Mouse (Mus musculus) heart, embryonic 15.5 days (tissue): ENCODE data around the gene 1810049J17Rik. TPM values are rescaled to one million over a fixed set of nuclear protein-coding genes. Genes with fewer than 3 reads are reported as not detected.

Experiments
- ATAC-seq: fragments of 200-750 bp; cut with Nextera tagmentation; replicated peaks from 2 replicates; pipeline ENCODE4 v1.8.0; 2017; ENCODE audit warnings: low read depth, moderate TSS enrichment; ENCODE audit not compliant: insufficient number of reproducible peaks, insufficient read depth, low FRiP score
- H3K27ac ChIP-seq: fragments of 300-500 bp; sonication (generic); 2 replicates; pipeline ENCODE4 v1.5.1; 2015; ENCODE audit warnings: mild to moderate bottlenecking, inconsistent platforms
- H3K27me3 ChIP-seq: fragments of 300-500 bp; sonication (generic); 2 replicates; pipeline ENCODE4 v1.6.1; 2015; ENCODE audit warnings: inconsistent platforms
- H3K36me3 ChIP-seq: fragments of 300-500 bp; sonication (generic); 2 replicates; pipeline ENCODE4 v1.6.1; 2015; ENCODE audit warnings: mild to moderate bottlenecking, inconsistent platforms
- H3K4me1 ChIP-seq: fragments of 300-500 bp; sonication (generic); replicated peaks from 2 replicates; pipeline ENCODE4 v1.6.1; 2015; ENCODE audit warnings: inconsistent platforms
- H3K4me2 ChIP-seq: fragments of 300-500 bp; sonication (generic); 2 replicates; pipeline ENCODE4 v1.6.1; 2015; ENCODE audit warnings: inconsistent platforms, mild to moderate bottlenecking, moderate library complexity
- H3K4me3 ChIP-seq: fragments of 300-500 bp; sonication (generic); 2 replicates; pipeline ENCODE4 v1.5.1; 2015; ENCODE audit warnings: mild to moderate bottlenecking, inconsistent platforms
- H3K9ac ChIP-seq: fragments of 300-500 bp; sonication (generic); 2 replicates; pipeline ENCODE4 v1.6.1; 2015; ENCODE audit warnings: mild to moderate bottlenecking, inconsistent platforms
- H3K9me3 ChIP-seq: fragments of 300-500 bp; sonication (generic); replicated peaks from 2 replicates; pipeline ENCODE4 v1.6.1; 2016; ENCODE audit warnings: inconsistent platforms
- WGBS: fragments of 180-500 bp; shearing (Covaris S2); methylation state at CpG from one replicate; pipeline ENCODE4 v1.1.7; 2015; ENCODE audit warnings: mixed read lengths; 5-methylcytosine and 5-hydroxymethylcytosine counted together
- polyA plus RNA-seq: library from polyadenylated mRNA; unstranded; fragments of >200 nt; fragmentation: Nextera tagmentation; extraction: Ambion mirVana; gene quantifications from 2 replicates; pipeline ENCODE4 v1.2.1, GENCODE M21; 2015

Gene 1810049J17Rik
- polyA plus RNA-seq, 1 experiment from 2014 or later: not detected

- no peak overlapping the region for H3K27ac ChIP-seq
- H3K4me3 ChIP-seq: no peak overlapping the region
- no peak overlapping the region for H3K9ac ChIP-seq
- no peaks in the 10 kb centered on the region for H3K9me3 ChIP-seq
- H3K36me3 ChIP-seq: peaks cover 6% of the 10 kb centered on the region; the same call in 1 of the 2 replicates
- H3K4me2 ChIP-seq: no peak overlapping the region
- WGBS: 86% methylated on average over 6 of the region's 6 CpGs
- peaks cover 10% of the 10 kb centered on the region for H3K4me1 ChIP-seq
- H3K27me3 ChIP-seq: no peaks in the 10 kb centered on the region
- ATAC-seq: no peak
Observed at GRCm38 (mm10) chr15:12362701-12363040, 41.0 kb upstream of the 1810049J17Rik start.

- ATAC-seq: no peak
- no peak overlapping the region for H3K27ac ChIP-seq
- no peak overlapping the region for H3K4me2 ChIP-seq
- H3K9ac ChIP-seq: no peak overlapping the region
- 87% methylated on average over 14 of the region's 14 CpGs for WGBS
- H3K4me1 ChIP-seq: peaks cover 7% of the 10 kb centered on the region
- no peaks in the 10 kb centered on the region for H3K9me3 ChIP-seq
- H3K4me3 ChIP-seq: no peak overlapping the region
- H3K27me3 ChIP-seq: no peaks in the 10 kb centered on the region
- peaks cover 9% of the 10 kb centered on the region; the same call in 1 of the 2 replicates for H3K36me3 ChIP-seq
Observed at GRCm38 (mm10) chr15:12362001-12362700, 40.5 kb upstream of the 1810049J17Rik start.

DNA sequence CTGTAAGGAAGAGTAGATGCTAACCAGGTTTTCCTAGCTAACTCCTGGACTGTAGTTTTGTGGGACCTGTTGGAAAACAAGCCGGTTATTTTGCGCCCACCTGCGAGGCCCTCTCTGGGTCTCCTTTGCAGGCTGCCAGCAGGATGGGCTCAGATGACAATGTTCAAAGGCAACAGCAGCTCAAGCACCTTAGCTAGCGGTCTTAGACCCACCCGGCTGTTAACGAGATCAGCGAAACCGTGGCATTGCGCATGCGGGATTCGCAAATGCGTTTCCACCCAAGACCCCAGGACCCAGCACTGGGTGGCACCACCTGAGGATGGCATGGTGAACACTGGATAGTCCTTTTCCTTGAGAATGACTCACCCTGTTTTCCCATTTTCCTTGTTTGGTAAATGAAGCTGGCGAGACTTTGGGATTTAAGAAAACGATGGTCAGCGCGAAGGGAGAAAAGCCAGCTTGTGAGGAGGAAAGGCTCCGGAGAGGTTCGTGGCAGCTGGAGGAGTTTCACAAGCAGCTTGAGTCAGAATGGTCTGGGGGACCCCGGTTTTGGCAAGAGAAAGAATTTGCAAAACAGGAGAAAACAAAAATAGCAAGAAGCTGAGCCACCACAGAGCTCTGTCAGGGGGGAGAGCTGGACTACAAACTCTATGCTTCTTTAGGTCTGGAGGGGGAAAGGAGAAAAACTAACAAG lies 39.0 kb upstream of the 1810049J17Rik start:
- Histone ChIP-seq H3K4me1 (no peaks in the 10 kb centered on the region), H3K4me2 (no peak overlapping the region), H3K27me3 (no peaks in the 10 kb centered on the region), H3K27ac (no peak overlapping the region), H3K4me3 (no peak overlapping the region), H3K9ac (no peak overlapping the region), H3K9me3 (no peaks in the 10 kb centered on the region), H3K36me3 (peaks cover 12% of the 10 kb centered on the region; the same call in 1 of the 2 replicates)
- no peak for ATAC-seq
- WGBS: 75% methylated on average over 19 of the region's 19 CpGs

GRCm38 (mm10) chr15:12358384-12358783 lies 36.7 kb upstream of the 1810049J17Rik start:
- H3K27ac ChIP-seq: no peak overlapping the region
- H3K9me3 ChIP-seq: no peaks in the 10 kb centered on the region
- WGBS: 90% methylated on average over 5 of the region's 5 CpGs

DNA sequence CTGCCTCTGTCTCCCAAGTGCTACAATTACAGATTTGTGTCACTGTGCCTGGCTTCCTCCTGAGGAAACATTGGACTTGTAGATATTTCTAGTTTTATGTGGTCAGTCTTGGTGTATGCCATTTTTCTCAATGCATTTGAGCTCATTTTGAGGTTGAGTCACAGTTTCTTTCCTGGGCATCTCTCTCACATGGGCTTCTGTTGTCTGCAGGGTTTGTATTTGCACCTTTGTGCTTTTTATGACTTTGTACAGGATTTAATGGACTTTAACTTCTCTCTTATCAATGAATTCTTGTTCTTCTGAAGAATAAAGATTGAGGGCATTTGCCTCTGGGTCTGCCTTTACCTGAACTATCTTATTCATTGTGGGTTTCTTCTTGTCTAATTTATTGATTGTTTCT lies 35.8 kb upstream of the 1810049J17Rik start:
- Histone ChIP-seq H3K9me3 (no peaks in the 10 kb centered on the region), H3K4me1 (no peaks in the 10 kb centered on the region), H3K4me3 (no peak overlapping the region), H3K27me3 (no peaks in the 10 kb centered on the region), H3K9ac (no peak overlapping the region), H3K36me3 (peaks cover 25% of the 10 kb centered on the region), H3K27ac (no peak overlapping the region), H3K4me2 (no peak overlapping the region)
- ATAC-seq: no peak

More at GRCm38 (mm10) chr15:12358384-12358783, 36.7 kb upstream of the 1810049J17Rik start:
- Histone ChIP-seq H3K4me1 (no peaks in the 10 kb centered on the region), H3K4me3 (no peak overlapping the region), H3K9ac (no peak overlapping the region), H3K36me3 (peaks cover 18% of the 10 kb centered on the region), H3K4me2 (no peak overlapping the region), H3K27me3 (no peaks in the 10 kb centered on the region)
- no peak for ATAC-seq

GRCm38 (mm10) chr15:12355907-12356306 lies 34.2 kb upstream of the 1810049J17Rik start:
- H3K9me3 ChIP-seq: no peaks in the 10 kb centered on the region
- H3K4me2 ChIP-seq: no peak overlapping the region
- peaks cover 31% of the 10 kb centered on the region for H3K36me3 ChIP-seq
- no peak overlapping the region for H3K27ac ChIP-seq
- no peak overlapping the region for H3K4me3 ChIP-seq
- H3K27me3 ChIP-seq: no peaks in the 10 kb centered on the region
- ATAC-seq: no peak
- WGBS: 78% methylated on average over 7 of the region's 7 CpGs
- H3K9ac ChIP-seq: no peak overlapping the region
- no peaks in the 10 kb centered on the region for H3K4me1 ChIP-seq

DNA sequence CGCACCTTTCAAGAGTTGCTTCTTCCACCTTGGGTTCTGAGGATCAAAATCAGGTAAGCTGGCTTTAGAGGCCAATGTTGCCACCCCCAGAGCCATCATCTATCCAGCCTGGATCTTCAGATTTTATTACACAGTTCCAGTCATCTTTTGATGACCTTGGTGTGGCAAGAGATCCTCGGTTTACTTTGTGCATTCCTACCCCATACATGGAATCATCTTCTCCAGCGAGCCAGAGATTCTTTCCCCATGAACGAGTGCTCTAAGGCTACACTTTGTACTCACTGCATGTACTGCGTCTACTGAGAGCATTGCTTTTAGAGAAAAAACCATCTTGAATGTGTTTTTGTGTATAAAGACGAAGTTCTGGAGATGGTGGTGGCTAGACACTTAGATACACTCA lies 33.6 kb upstream of the 1810049J17Rik start:
- WGBS: 85% methylated on average over 6 of the region's 6 CpGs

GRCm38 (mm10) chr15:12354281-12354810 lies 32.6 kb upstream of the 1810049J17Rik start:
- Histone ChIP-seq H3K4me3 (no peak overlapping the region), H3K4me1 (0 out of 2 replicates have a peak, but pooled peaks cover 2% of the 10 kb centered on the region), H3K4me2 (no peak overlapping the region), H3K9me3 (no peaks in the 10 kb centered on the region), H3K9ac (no peak overlapping the region), H3K27me3 (no peaks in the 10 kb centered on the region), H3K36me3 (peaks cover 41% of the 10 kb centered on the region), H3K27ac (no peak overlapping the region)
- WGBS: 95% methylated on average over 2 of the region's 2 CpGs
- no peak for ATAC-seq

More for the DNA sequence above, 33.6 kb upstream of the 1810049J17Rik start:
- no peak for ATAC-seq
- Histone ChIP-seq H3K27me3 (no peaks in the 10 kb centered on the region), H3K36me3 (peaks cover 32% of the 10 kb centered on the region), H3K4me2 (no peak overlapping the region), H3K4me1 (no peaks in the 10 kb centered on the region), H3K27ac (no peak overlapping the region), H3K9me3 (no peaks in the 10 kb centered on the region), H3K9ac (no peak overlapping the region), H3K4me3 (no peak overlapping the region)

- no peak overlapping the region for H3K9ac ChIP-seq
- no peak overlapping the region for H3K27ac ChIP-seq
- no peak overlapping the region for H3K4me3 ChIP-seq
- H3K4me1 ChIP-seq: 0 out of 2 replicates have a peak, but pooled peaks cover 2% of the 10 kb centered on the region
- no peaks in the 10 kb centered on the region for H3K9me3 ChIP-seq
- 95% methylated on average over 7 of the region's 7 CpGs for WGBS
- H3K27me3 ChIP-seq: no peaks in the 10 kb centered on the region
- H3K36me3 ChIP-seq: peaks cover 39% of the 10 kb centered on the region
- no peak overlapping the region for H3K4me2 ChIP-seq
- ATAC-seq: no peak
Observed at GRCm38 (mm10) chr15:12351470-12351869, 29.8 kb upstream of the 1810049J17Rik start.

- Histone ChIP-seq H3K9me3 (no peaks in the 10 kb centered on the region), H3K4me2 (no peak overlapping the region), H3K4me3 (no peak overlapping the region), H3K27me3 (no peaks in the 10 kb centered on the region), H3K27ac (no peak overlapping the region), H3K9ac (no peak overlapping the region), H3K4me1 (0 out of 2 replicates have a peak, but pooled peaks cover 2% of the 10 kb centered on the region), H3K36me3 (peaks cover 39% of the 10 kb centered on the region)
- WGBS: 82% methylated on average over 5 of the region's 5 CpGs
- ATAC-seq: no peak
Observed at GRCm38 (mm10) chr15:12349840-12350239, 28.1 kb upstream of the 1810049J17Rik start.

DNA sequence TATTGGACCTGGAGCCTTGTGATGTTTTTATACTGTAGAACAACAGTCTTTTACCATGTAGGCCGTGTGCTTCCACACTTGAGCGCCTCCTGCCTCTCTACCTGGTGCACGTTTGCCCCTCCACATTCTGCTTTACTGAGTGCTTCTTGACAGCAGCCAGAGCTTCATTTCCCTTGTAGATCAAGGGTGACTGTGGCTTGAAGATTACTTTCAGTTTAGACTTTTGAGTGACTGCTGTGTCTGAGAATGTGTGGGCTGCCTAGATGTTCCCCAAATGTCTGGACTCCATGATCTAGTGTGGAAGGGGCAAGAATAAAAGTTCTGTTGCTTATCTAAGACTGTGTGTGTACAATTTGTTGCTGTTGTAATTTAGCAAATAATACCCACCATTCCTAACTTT lies 27.3 kb upstream of the 1810049J17Rik start:
- Histone ChIP-seq H3K4me3 (no peak overlapping the region), H3K4me2 (no peak overlapping the region), H3K9ac (no peak overlapping the region), H3K9me3 (no peaks in the 10 kb centered on the region), H3K27ac (no peak overlapping the region), H3K36me3 (peaks cover 40% of the 10 kb centered on the region), H3K27me3 (no peaks in the 10 kb centered on the region), H3K4me1 (0 out of 2 replicates have a peak, but pooled peaks cover 2% of the 10 kb centered on the region)
- WGBS: 53% methylated on average over 3 of the region's 3 CpGs
- no peak for ATAC-seq
